Mouse (Mus musculus) cerebellum, adult 2 months (tissue): ENCODE measurements around the gene Med15. TPM values are rescaled to one million over a fixed set of nuclear protein-coding genes. Genes with fewer than 3 reads are reported as not detected.

Source experiments
- DNase-seq, 2 experiments: peaks; one replicate each; pipeline ENCODE4 v3.0.0; 2021
- H3K27ac ChIP-seq: fragments of 200-500 bp; 2 replicates; pipeline ENCODE4 v1.5.1; 2012; ENCODE audit warnings: low read length, control low read depth, inconsistent platforms; ENCODE audit not compliant: insufficient read depth
- H3K27me3 ChIP-seq: fragments of 200-500 bp; 2 replicates; pipeline ENCODE4 v1.6.1; 2012; ENCODE audit warnings: inconsistent platforms, mild to moderate bottlenecking, low read length, moderate library complexity; ENCODE audit not compliant: control insufficient read depth, insufficient read depth
- H3K4me1 ChIP-seq: fragments of 200-500 bp; 2 replicates; pipeline ENCODE4 v1.6.1; 2011; ENCODE audit warnings: low read length; ENCODE audit not compliant: control insufficient read depth, insufficient read depth
- H3K4me3 ChIP-seq: fragments of 200-500 bp; replicated peaks from 2 replicates; pipeline ENCODE3; 2011; ENCODE audit warnings: mild to moderate bottlenecking, low read depth, low read length, control low read depth; ENCODE audit not compliant: insufficient read depth
- CTCF ChIP-seq: fragments of 200-500 bp; IDR thresholded peaks from 2 replicates; pipeline ENCODE4 v1.5.1; 2011; ENCODE audit warnings: low read depth, mild to moderate bottlenecking, control low read depth, low read length, moderate library complexity, borderline replicate concordance; ENCODE audit not compliant: insufficient read depth
- POLR2A ChIP-seq: fragments of 200-500 bp; IDR thresholded peaks from 2 replicates; pipeline ENCODE4 v1.6.1; 2011; ENCODE audit warnings: low read length, control low read depth, borderline replicate concordance; ENCODE audit not compliant: insufficient read depth
- WGBS: fragments of 180-500 bp; shearing (Covaris S2); methylation state at CpG from one replicate; pipeline ENCODE4 v1.1.7; 2018; 5-methylcytosine and 5-hydroxymethylcytosine counted together
- polyA plus RNA-seq: library from polyadenylated mRNA; depleted of rRNA; stranded (reverse); fragments of >200 nt; gene quantifications from 2 replicates; pipeline ENCODE4 v1.2.3, GENCODE M21; 2012

Gene Med15
- polyA plus RNA-seq, 1 experiment = 73.1 TPM

GRCm38 (mm10) chr16:17760657-17761056 is 28.0 kb upstream of the Med15 start:
- Histone ChIP-seq H3K4me1 (peaks cover 13% of the 10 kb centered on the region), H3K4me3 (no peak overlapping the region), H3K27me3 (no peaks in the 10 kb centered on the region), H3K27ac (no peak overlapping the region)
- peak; percentile 32 to 47 for DNase-seq
- TF ChIP-seq POLR2A = no peak
- peak; percentile 57 for TF ChIP-seq CTCF
- WGBS = 40% methylated on average over 8 of the region's 8 CpGs

- Histone ChIP-seq H3K4me3 (peak overlapping the region; percentile 72), H3K27ac (peak overlapping the region; percentile 79), H3K4me1 (peaks cover 13% of the 10 kb centered on the region), H3K27me3 (no peaks in the 10 kb centered on the region)
- WGBS = under 1% methylated on average over 53 of the region's 54 CpGs
- DNase-seq = peak; percentile 75 to 78
- TF ChIP-seq POLR2A (no peak), CTCF (no peak)
Measured at GRCm38 (mm10) chr16:17759813-17760321, 27.2 kb upstream of the Med15 start.

DNA sequence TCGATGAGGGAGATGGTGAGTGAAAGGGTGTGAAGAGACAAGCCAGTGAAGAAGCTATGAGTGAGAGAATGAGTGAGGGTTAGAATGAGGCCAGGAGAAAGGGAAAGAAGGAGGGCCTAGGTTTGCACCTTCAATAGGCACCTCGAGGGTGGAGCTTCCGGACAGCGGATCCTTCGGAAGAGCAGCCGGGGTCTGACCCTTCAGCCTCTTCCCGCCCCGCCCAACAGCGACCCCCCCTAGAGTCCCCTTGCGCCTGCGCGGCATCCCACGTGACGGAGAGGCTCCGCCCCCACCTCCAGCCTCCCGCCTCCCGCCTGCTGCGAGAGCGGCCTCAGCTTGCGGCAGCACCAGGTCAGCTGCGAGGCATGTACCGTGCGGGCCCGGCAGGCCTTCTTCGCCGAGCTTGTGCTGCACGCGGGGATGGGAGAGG is 26.7 kb upstream of the Med15 start, which contains the start of gene Klhl22:
Gene Klhl22, plus strand, starts transcription at position 275 of the 430 bp plus-strand sequence.
- H3K4me1 ChIP-seq = peaks cover 11% of the 10 kb centered on the region
- TF ChIP-seq CTCF = no peak
- peak; percentile 93 for TF ChIP-seq POLR2A
- H3K27me3 ChIP-seq = no peaks in the 10 kb centered on the region
- H3K4me3 ChIP-seq = peak within 1 kb of the TSS; percentile 72
- peak; percentile 91 to 93 for DNase-seq
- under 1% methylated on average over 28 of the region's 28 CpGs for WGBS
- H3K27ac ChIP-seq = peak within 1 kb of the TSS; percentile 88

- Histone ChIP-seq H3K4me1 (peaks cover 7% of the 10 kb centered on the region; the same call in 1 of the 2 replicates), H3K4me3 (peak overlapping the region; percentile 72), H3K27me3 (no peaks in the 10 kb centered on the region), H3K27ac (peak overlapping the region; percentile 88; the same call in 1 of the 2 replicates)
- DNase-seq = no peak
- 57% methylated on average over 9 of the region's 9 CpGs for WGBS
- TF ChIP-seq CTCF (no peak), POLR2A (no peak)
Measured at GRCm38 (mm10) chr16:17758902-17759301, 26.2 kb upstream of the Med15 start.

DNA sequence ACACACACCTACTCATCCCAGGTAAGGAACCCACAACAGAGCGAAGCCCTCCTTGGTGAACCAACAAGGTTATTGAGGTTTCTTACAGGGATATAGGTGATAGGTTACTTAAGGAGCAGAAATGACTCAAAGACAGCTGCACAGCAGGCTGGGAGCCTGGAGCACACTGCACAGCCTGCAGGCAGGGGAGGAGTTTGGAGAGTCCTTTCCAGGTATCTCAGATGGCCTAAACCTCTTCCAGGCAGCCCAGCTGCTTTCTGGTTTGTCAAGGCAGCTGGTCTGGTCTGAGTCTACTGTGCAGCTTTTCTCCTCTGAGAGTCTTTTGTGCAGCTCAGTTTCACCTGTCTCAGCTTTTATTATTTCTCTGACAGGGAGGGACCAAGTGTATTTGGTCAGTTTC is 25.1 kb upstream of the Med15 start:
- WGBS = 100% methylated on average over 1 of the region's 1 CpGs
- Histone ChIP-seq H3K4me1 (peaks cover 4% of the 10 kb centered on the region; the same call in 1 of the 2 replicates), H3K27me3 (no peaks in the 10 kb centered on the region), H3K4me3 (no peak overlapping the region), H3K27ac (no peak overlapping the region)
- DNase-seq = no peak
- TF ChIP-seq POLR2A = no peak
- TF ChIP-seq CTCF = no peak

- Histone ChIP-seq H3K27me3 (no peaks in the 10 kb centered on the region), H3K4me1 (no peaks in the 10 kb centered on the region), H3K27ac (no peak overlapping the region), H3K4me3 (no peak overlapping the region)
- no peak for TF ChIP-seq POLR2A
- no peak for TF ChIP-seq CTCF
- WGBS = 24% methylated on average over 1 of the region's 1 CpGs
- no peak for DNase-seq
Measured at GRCm38 (mm10) chr16:17753686-17754085, 21.0 kb upstream of the Med15 start.

- Histone ChIP-seq H3K27ac (no peak overlapping the region), H3K4me3 (no peak overlapping the region), H3K4me1 (no peaks in the 10 kb centered on the region), H3K27me3 (no peaks in the 10 kb centered on the region)
- WGBS = 33% methylated on average over 3 of the region's 3 CpGs
- TF ChIP-seq CTCF = no peak
- TF ChIP-seq POLR2A = no peak
- DNase-seq = no peak
Measured at GRCm38 (mm10) chr16:17753001-17753400, 20.3 kb upstream of the Med15 start.

DNA sequence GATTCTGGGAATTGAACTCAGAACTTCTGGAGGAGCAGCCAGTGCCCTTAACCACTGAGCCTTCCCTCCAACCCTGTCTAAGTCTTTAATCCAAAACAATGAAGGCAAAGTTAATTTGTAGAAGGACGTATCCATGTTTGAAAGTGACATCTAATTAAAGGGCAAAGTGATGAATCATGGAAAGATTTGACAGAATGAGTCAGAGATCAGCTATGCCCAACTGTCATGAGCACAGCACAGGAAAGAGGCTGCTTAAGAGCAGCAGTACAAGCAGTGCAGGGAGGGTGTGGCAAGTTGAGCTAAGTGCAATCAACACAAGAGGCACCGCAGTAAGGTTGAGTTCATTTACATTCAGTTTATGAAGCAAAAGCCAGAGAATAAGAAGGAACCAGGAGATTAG is 12.4 kb upstream of the Med15 start:
- Histone ChIP-seq H3K27me3 (no peaks in the 10 kb centered on the region), H3K27ac (no peak overlapping the region), H3K4me3 (no peak overlapping the region), H3K4me1 (no peaks in the 10 kb centered on the region; the same call in 1 of the 2 replicates)
- DNase-seq = no peak
- TF ChIP-seq CTCF (no peak), POLR2A (no peak)
- WGBS = 81% methylated on average over 2 of the region's 2 CpGs

GRCm38 (mm10) chr16:17744536-17744935 is 11.8 kb upstream of the Med15 start:
- 12% methylated on average over 1 of the region's 1 CpGs for WGBS
- peak in 1 of 2 experiments; percentile 45 for DNase-seq
- Histone ChIP-seq H3K27ac (no peak overlapping the region), H3K4me3 (no peak overlapping the region), H3K4me1 (no peaks in the 10 kb centered on the region; the same call in 1 of the 2 replicates), H3K27me3 (no peaks in the 10 kb centered on the region)
- no peak for TF ChIP-seq POLR2A
- TF ChIP-seq CTCF = peak; percentile 77
